ENCODE assay signal across 21 mouse cellular contexts in genomic region chr6:55040031-55040430, GRCm38 (mm10). TPM values are rescaled to one million over a fixed set of nuclear protein-coding genes. Genes with fewer than 3 reads are reported as not detected.
DNase-seq lines count a peak whose midpoint lies in the region; ATAC-seq and TF ChIP-seq lines count a peak whose summit lies in the region.
"Had no signal": no experiment of that assay in that cellular context is flagged by ENCODE, and none has a peak within 500 bp of the region (broad histone marks: within the 10 kb centered on the region; RNA-seq: fewer than 3 reads in every experiment).

No protein-coding gene starts in this region.

- no peaks in the 10 kb centered on the region for H3K27me3 ChIP-seq in heart, embryonic 10.5 days (ENCODE audit: insufficient read depth, poor library complexity, severe bottlenecking)
- no peaks in the 10 kb centered on the region for H3K27me3 ChIP-seq in liver, embryonic 11.5 days (replicated peaks; ENCODE audit: control insufficient read depth, insufficient read depth, low read length)
- H3K27me3 ChIP-seq in liver, postnatal 0 days (ENCODE audit: insufficient read depth, low read length): no peaks in the 10 kb centered on the region
- H3K27me3 ChIP-seq: limb, embryonic 12.5 days had no signal

- 57% methylated on average over 1 of the region's 1 CpGs for WGBS in heart, embryonic 10.5 days
- WGBS in liver, embryonic 11.5 days: 69% methylated on average over 1 of the region's 1 CpGs
- 47% methylated on average over 1 of the region's 1 CpGs for WGBS in liver, postnatal 0 days (ENCODE audit: insufficient replicate concordance)

- intact Hi-C loops in heart, postnatal 10 days (cut with DNase I): no loop called here

- TF ChIP-seq EP300 in liver, postnatal 0 days (IDR thresholded peaks at IDR 0.05; ENCODE audit: low read depth): no peak

- H3K4me2 ChIP-seq in liver, embryonic 11.5 days: peak overlapping the region; percentile 83
- peak overlapping the region; percentile 24; the same call in 1 of the 2 replicates for H3K4me2 ChIP-seq in liver, postnatal 0 days (ENCODE audit: low read depth, low read length)
- H3K4me2 ChIP-seq: limb, embryonic 12.5 days had no signal

- H3K4me3 ChIP-seq in heart, embryonic 10.5 days: 0 out of 2 replicates have a peak overlapping the region, but pooled peaks have one; percentile 12
- no peak overlapping the region for H3K4me3 ChIP-seq in liver, embryonic 11.5 days (ENCODE audit: low read depth, low read length)
- H3K4me3 ChIP-seq in liver, postnatal 0 days (ENCODE audit: low read depth, low read length): no peak overlapping the region
- H3K4me3 ChIP-seq: limb, embryonic 12.5 days had no signal

- no peak for ATAC-seq in liver, embryonic 11.5 days (replicated peaks; ENCODE audit: low FRiP score)
- no peak for ATAC-seq in liver, postnatal 0 days
- ATAC-seq: activated CD4-positive, CD25-positive, alpha-beta regulatory T cell, adult 4 months had no signal

- H3K27ac ChIP-seq in heart, embryonic 10.5 days: peak overlapping the region; percentile 64
- H3K27ac ChIP-seq in liver, embryonic 11.5 days (ENCODE audit: low read depth, low read length): no peak overlapping the region
- no peak overlapping the region for H3K27ac ChIP-seq in liver, postnatal 0 days (ENCODE audit: low read depth)
- H3K27ac ChIP-seq: forebrain, embryonic 10.5 days; limb, embryonic 12.5 days; stomach, postnatal 0 days had no signal

- peaks cover 25% of the 10 kb centered on the region; the same call in 1 of the 2 replicates for H3K4me1 ChIP-seq in heart, embryonic 10.5 days
- peaks cover 15% of the 10 kb centered on the region; the same call in 1 of the 2 replicates for H3K4me1 ChIP-seq in liver, embryonic 11.5 days (replicated peaks; ENCODE audit: control insufficient read depth, insufficient read depth, low read length)
- peaks cover 5% of the 10 kb centered on the region; the same call in 1 of the 2 replicates for H3K4me1 ChIP-seq in liver, postnatal 0 days (ENCODE audit: insufficient read depth)

- no peak for DNase-seq in heart, embryonic 10.5 days (ENCODE audit: low spot score)
- DNase-seq in heart, postnatal 10 days: no peak
- no peak for DNase-seq in liver, embryonic 11.5 days (ENCODE audit: low spot score)
- DNase-seq in liver (no peak), ZHBTc4 (ENCODE audit: low read depth, low spot score) (peak; percentile 56)
- no peak for DNase-seq in liver, postnatal 0 days
- no peak for DNase-seq in frontal cortex, postnatal 14 days (ENCODE audit: low spot score in 2 of 2)
- no peak for DNase-seq in right cerebral cortex, adult 18-20 months
- DNase-seq: adrenal gland, postnatal 36 days; B cell, adult 2 months; cerebellum, adult 9-10 months; embryo, embryonic 11 days; gastrocnemius, postnatal 14 days; heart, postnatal 4 days; kidney, adult 8-10 months; right cerebral cortex, postnatal 14 days; thymus, postnatal 36 days had no signal

- no peak overlapping the region for H3K9ac ChIP-seq in liver, embryonic 11.5 days (ENCODE audit: low read depth, low read length)
- no peak overlapping the region for H3K9ac ChIP-seq in liver, postnatal 0 days (replicated peaks)
- H3K9ac ChIP-seq: limb, embryonic 12.5 days had no signal

- TF ChIP-seq CTCF in liver, postnatal 0 days (IDR thresholded peaks at IDR 0.05; ENCODE audit: low read depth): no peak

- H3K36me3 ChIP-seq in heart, embryonic 10.5 days: 0 out of 2 replicates have a peak, but pooled peaks cover 2% of the 10 kb centered on the region
- no peaks in the 10 kb centered on the region for H3K36me3 ChIP-seq in liver, embryonic 11.5 days (ENCODE audit: control insufficient read depth, insufficient read depth, low read length)
- H3K36me3 ChIP-seq in liver, postnatal 0 days (replicated peaks; ENCODE audit: insufficient read depth, low read length): no peaks in the 10 kb centered on the region
- H3K36me3 ChIP-seq: limb, embryonic 12.5 days had no signal

- H3K9me3 ChIP-seq in heart, embryonic 10.5 days: no peaks in the 10 kb centered on the region
- H3K9me3 ChIP-seq in liver, embryonic 11.5 days (ENCODE audit: control insufficient read depth, low read length): no peaks in the 10 kb centered on the region
- no peaks in the 10 kb centered on the region for H3K9me3 ChIP-seq in liver, postnatal 0 days (ENCODE audit: low read length)
- H3K9me3 ChIP-seq: forebrain, embryonic 10.5 days; limb, embryonic 12.5 days had no signal

RNA-seq across cellular contexts. Expression of gene Gars, which starts 2.2 kb away (rescaled TPM):
- polyA plus RNA-seq in heart, embryonic 10.5 days (2016; fragmentation: Nextera tagmentation; extraction: Ambion mirVana): 220 and 246 TPM in 2 replicates
- 10 to 100 TPM; 75.8 to 83.9 TPM for total RNA-seq in heart, postnatal 10 days (2021)
- 253 and 284 TPM in 2 replicates for polyA plus RNA-seq in liver, embryonic 11.5 days (2014; fragmentation: Nextera tagmentation; extraction: Ambion mirVana)
- polyA plus RNA-seq in liver, postnatal 0 days (2015; fragmentation: Nextera tagmentation; extraction: Ambion mirVana): 49.1 and 57.4 TPM in 2 replicates

RNA-seq across cellular contexts. Expression of gene Ggct, which starts 47.3 kb away (rescaled TPM):
- polyA plus RNA-seq in heart, embryonic 10.5 days (2016; fragmentation: Nextera tagmentation; extraction: Ambion mirVana): 8.1 and 8.3 TPM in 2 replicates
- total RNA-seq in heart, postnatal 10 days (2021): 10 to 100 TPM in 1 of 2 experiments, 1 to 10 TPM in 1; 9.3 to 13.7 TPM
- 11.8 TPM in 2 replicates for polyA plus RNA-seq in liver, embryonic 11.5 days (2014; fragmentation: Nextera tagmentation; extraction: Ambion mirVana)
- 9.2 and 10.7 TPM in 2 replicates for polyA plus RNA-seq in liver, postnatal 0 days (2015; fragmentation: Nextera tagmentation; extraction: Ambion mirVana)
